Mouse (Mus musculus) left cerebral cortex, postnatal 25 days (tissue): ENCODE measurements at regions not wholly inside any gene's neighbourhood (a gene's known extent, or its start where the extent isn't known, plus 50 kb on each side); places are given as distances from the start of the nearest gene placed in this dataset.

Experiments used
- DNase-seq, 2 experiments: peaks; one replicate each; pipeline ENCODE4 v3.0.0; 2022; ENCODE audit warnings: low spot score in 2 of 2, mixed read lengths in 1 of 2
- intact Hi-C: fragments of 180-260 bp; cut with DNase I; formaldehyde crosslinking; loops from one replicate; pipeline ENCODE4 v1.15.1; 2025

- no peak for DNase-seq
- intact Hi-C loops = no loop called here
Measured at GRCm38 (mm10) chr7:37360171-37360570, 413.3 kb downstream of the Zfp536 start.

GRCm38 (mm10) chr7:37361802-37362441, 411.5 kb downstream of the Zfp536 start:
- intact Hi-C loops = no loop called here
- DNase-seq = no peak

- intact Hi-C loops = no loop called here
- DNase-seq = no peak
Measured at GRCm38 (mm10) chr7:37362879-37363278, 410.6 kb downstream of the Zfp536 start.

- DNase-seq = no peak
- intact Hi-C loops = no loop called here
Measured at GRCm38 (mm10) chr7:37363629-37364175, 409.7 kb downstream of the Zfp536 start.

- DNase-seq = no peak
- intact Hi-C loops = no loop called here
Measured at GRCm38 (mm10) chr7:37364221-37364620, 409.2 kb downstream of the Zfp536 start.

- DNase-seq = no peak
- intact Hi-C loops = no loop called here
Measured at GRCm38 (mm10) chr7:37366006-37366405, 407.4 kb downstream of the Zfp536 start.

- intact Hi-C loops = loop anchor here (5.0 to 10.0 kb wide), 3 partner anchors 565 to 773 kb away; no protein-coding TSS in a partner anchor
Measured at GRCm38 (mm10) chr7:37369698-37370097, 403.7 kb downstream of the Zfp536 start.

GRCm38 (mm10) chr7:37373864-37374263, 399.6 kb downstream of the Zfp536 start:
- peak; percentile 85 to 86 for DNase-seq
- intact Hi-C loops = loop anchor here (5.0 to 10.0 kb wide), 3 partner anchors 561 to 768 kb away; no protein-coding TSS in a partner anchor

More at GRCm38 (mm10) chr7:37369698-37370097, 403.7 kb downstream of the Zfp536 start:
- no peak for DNase-seq

GRCm38 (mm10) chr7:37375044-37375443, 398.4 kb downstream of the Zfp536 start:
- DNase-seq = no peak
- intact Hi-C loops = loop anchor here (1.0 to 10.0 kb wide), 3 partner anchors 395 to 787 kb away; no protein-coding TSS in a partner anchor

GRCm38 (mm10) chr7:37375591-37375990, 397.9 kb downstream of the Zfp536 start:
- intact Hi-C loops = loop anchor here (1.0 to 10.0 kb wide), 3 partner anchors 395 to 787 kb away; no protein-coding TSS in a partner anchor
- DNase-seq = no peak

- no peak for DNase-seq
- intact Hi-C loops = loop anchor here (5.0 to 10.0 kb wide), 2 partner anchors 559 to 786 kb away; no protein-coding TSS in a partner anchor
Measured at GRCm38 (mm10) chr7:37376207-37376606, 397.2 kb downstream of the Zfp536 start.

GRCm38 (mm10) chr7:37377889-37378521, 395.4 kb downstream of the Zfp536 start:
- intact Hi-C loops = loop anchor here (5.0 to 10.0 kb wide), 2 partner anchors 557 to 784 kb away; no protein-coding TSS in a partner anchor
- no peak for DNase-seq

GRCm38 (mm10) chr7:37387871-37388270, 385.6 kb downstream of the Zfp536 start:
- DNase-seq = no peak
- intact Hi-C loops = no loop called here

GRCm38 (mm10) chr7:37388843-37389702, 384.4 kb downstream of the Zfp536 start:
- peak in 1 of 2 experiments; percentile 39 for DNase-seq
- intact Hi-C loops = no loop called here

GRCm38 (mm10) chr7:37389703-37390087, 383.7 kb downstream of the Zfp536 start:
- DNase-seq = no peak
- intact Hi-C loops = no loop called here

- intact Hi-C loops = no loop called here
- no peak for DNase-seq
Measured at GRCm38 (mm10) chr7:37390271-37390670, 383.2 kb downstream of the Zfp536 start.

- no peak for DNase-seq
- intact Hi-C loops = no loop called here
Measured at GRCm38 (mm10) chr7:37392122-37392521, 381.3 kb downstream of the Zfp536 start.

GRCm38 (mm10) chr7:37392604-37393003, 380.8 kb downstream of the Zfp536 start:
- intact Hi-C loops = no loop called here
- no peak for DNase-seq

- DNase-seq = no peak
- intact Hi-C loops = no loop called here
Measured at GRCm38 (mm10) chr7:37393071-37393470, 380.4 kb downstream of the Zfp536 start.

- intact Hi-C loops = no loop called here
- DNase-seq = no peak
Measured at GRCm38 (mm10) chr7:37394965-37395426, 378.4 kb downstream of the Zfp536 start.
